Mouse (Mus musculus): ENCODE data around the gene Ube2d2b. TPM values are rescaled to one million over a fixed set of nuclear protein-coding genes. Genes with fewer than 3 reads are reported as not detected.

The Ube2d2b gene
- polyA plus RNA-seq, 1 experiment from 2014 or later = 0.95 TPM

DNA sequence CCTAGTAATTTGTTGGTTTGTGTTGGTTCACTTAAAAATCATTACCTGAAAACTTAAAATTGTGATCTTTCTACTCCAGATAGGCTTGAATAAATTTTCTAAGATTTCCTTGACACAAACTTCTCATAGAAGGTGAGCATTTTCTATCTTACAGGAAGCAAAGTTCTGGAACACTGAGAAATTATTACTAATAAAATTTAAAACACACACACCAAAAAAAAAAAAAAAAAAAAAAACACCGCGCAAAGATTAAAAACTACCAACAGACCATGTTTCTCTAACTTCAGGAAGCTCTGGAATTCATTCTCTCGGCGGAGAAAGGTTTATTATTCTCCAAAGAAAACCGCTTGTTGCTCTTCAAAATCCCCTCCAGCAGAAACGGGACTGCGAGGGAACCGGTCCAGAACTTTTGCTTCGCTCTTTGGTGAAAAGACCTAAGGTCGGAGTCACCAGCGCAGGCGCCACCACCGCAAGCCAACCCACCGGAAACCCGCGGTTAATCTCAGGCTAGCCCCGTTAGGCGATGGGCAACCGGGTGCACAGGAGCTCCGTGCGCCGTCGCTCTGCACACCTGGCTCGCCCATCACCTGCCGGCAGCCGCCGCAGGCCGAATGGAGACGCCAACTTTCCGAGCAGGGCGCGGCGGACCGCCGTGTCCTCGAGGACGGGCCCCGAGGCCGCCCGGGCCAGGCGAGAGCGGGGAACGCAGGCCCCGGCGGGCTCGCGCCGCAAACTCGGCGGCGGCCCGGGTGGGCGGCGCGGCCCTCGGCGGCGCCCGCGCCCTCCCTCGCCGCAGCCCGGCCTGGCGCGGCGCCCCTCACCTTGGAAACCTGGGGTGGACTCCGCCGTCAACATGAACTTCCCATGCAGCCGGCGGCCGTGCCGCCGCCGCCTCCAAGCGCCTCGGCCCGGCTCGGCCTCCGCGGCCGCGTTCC is 38.3 kb downstream of the Ube2d2b start:
- H3K9me3 ChIP-seq (ENCODE audit: control insufficient read depth, low read length) = no peaks in the 10 kb centered on the region
- H3K4me2 ChIP-seq (replicated peaks; ENCODE audit: low read depth, low read length) = peak overlapping the region; percentile 47
- peak overlapping the region; percentile 90 for H3K9ac ChIP-seq (ENCODE audit: low read depth, low read length)
- no peaks in the 10 kb centered on the region for H3K27me3 ChIP-seq (ENCODE audit: control insufficient read depth, insufficient read depth, low read length)
- H3K4me3 ChIP-seq (ENCODE audit: low read length) = peak overlapping the region; percentile 82
- WGBS = under 1% methylated on average over 66 of the region's 82 CpGs
- peaks cover 21% of the 10 kb centered on the region for H3K4me1 ChIP-seq (ENCODE audit: control insufficient read depth, insufficient read depth, low read length)
- no peaks in the 10 kb centered on the region for H3K36me3 ChIP-seq (ENCODE audit: control insufficient read depth, insufficient read depth, low read length)
- ATAC-seq (ENCODE audit: low FRiP score, low TSS enrichment) = peak; percentile 75
- H3K27ac ChIP-seq (ENCODE audit: low read depth, low read length) = peak overlapping the region; percentile 96

DNA sequence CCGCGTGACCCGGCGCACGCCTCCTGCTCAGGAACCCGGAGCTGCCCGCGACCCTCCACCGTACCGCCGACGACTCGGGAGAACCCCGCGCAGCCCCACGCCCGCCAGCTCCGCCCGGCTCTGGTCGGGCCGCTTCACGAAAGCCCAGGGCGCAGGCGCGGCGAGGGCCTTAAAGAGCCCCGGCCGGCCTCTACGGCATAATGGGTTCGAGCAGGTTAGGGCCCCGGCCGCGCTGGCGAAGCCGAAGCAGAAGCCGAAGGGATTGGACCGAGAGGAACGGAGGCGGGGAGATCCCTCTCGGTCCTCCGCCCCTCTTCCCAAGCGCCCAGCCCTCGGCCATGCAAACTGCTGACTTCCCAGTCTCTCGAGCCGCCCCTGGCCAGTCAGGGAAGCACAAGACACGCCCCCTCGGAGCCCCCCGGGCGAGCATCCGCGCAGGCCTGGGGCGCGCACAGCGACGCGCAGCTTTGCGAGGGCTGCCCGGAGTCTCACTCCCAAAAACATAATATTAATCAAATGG is 39.1 kb downstream of the Ube2d2b start:
- H3K4me1 ChIP-seq (ENCODE audit: control insufficient read depth, insufficient read depth, low read length) = peaks cover 21% of the 10 kb centered on the region
- H3K4me2 ChIP-seq (replicated peaks; ENCODE audit: low read depth, low read length) = peak overlapping the region; percentile 47
- under 1% methylated on average over 57 of the region's 58 CpGs for WGBS
- no peaks in the 10 kb centered on the region for H3K9me3 ChIP-seq (ENCODE audit: control insufficient read depth, low read length)
- peak overlapping the region; percentile 82 for H3K4me3 ChIP-seq (ENCODE audit: low read length)
- no peaks in the 10 kb centered on the region for H3K27me3 ChIP-seq (ENCODE audit: control insufficient read depth, insufficient read depth, low read length)
- ATAC-seq (ENCODE audit: low FRiP score, low TSS enrichment) = peak; percentile 99
- H3K36me3 ChIP-seq (ENCODE audit: control insufficient read depth, insufficient read depth, low read length) = no peaks in the 10 kb centered on the region
- peak overlapping the region; percentile 90 for H3K9ac ChIP-seq (ENCODE audit: low read depth, low read length)
- H3K27ac ChIP-seq (ENCODE audit: low read depth, low read length) = peak overlapping the region; percentile 96

DNA sequence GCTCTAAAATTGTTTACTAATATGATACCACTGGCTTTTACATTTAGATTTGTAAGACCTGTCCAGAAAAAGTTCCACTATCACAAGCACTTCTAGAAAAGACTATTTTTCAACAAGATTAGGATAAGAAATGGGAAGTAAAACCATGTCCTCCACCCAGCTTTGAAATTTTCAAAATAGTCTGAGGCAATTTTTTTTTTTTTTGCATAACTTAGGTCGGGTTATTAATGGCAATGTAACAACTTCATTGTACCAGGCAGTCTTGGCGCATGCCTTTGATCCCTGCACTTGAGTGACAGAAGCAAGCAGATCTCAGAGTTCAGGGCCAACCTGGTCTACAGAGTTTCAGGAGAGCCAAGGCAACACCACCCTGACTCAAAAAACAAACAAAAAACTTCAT is 39.8 kb downstream of the Ube2d2b start:
- Histone ChIP-seq H3K36me3 (ENCODE audit: control insufficient read depth, insufficient read depth, low read length) (no peaks in the 10 kb centered on the region), H3K27me3 (ENCODE audit: control insufficient read depth, insufficient read depth, low read length) (no peaks in the 10 kb centered on the region), H3K9ac (ENCODE audit: low read depth, low read length) (no peak overlapping the region), H3K4me3 (ENCODE audit: low read length) (no peak overlapping the region), H3K4me1 (ENCODE audit: control insufficient read depth, insufficient read depth, low read length) (peaks cover 17% of the 10 kb centered on the region), H3K9me3 (ENCODE audit: control insufficient read depth, low read length) (no peaks in the 10 kb centered on the region), H3K4me2 (replicated peaks; ENCODE audit: low read depth, low read length) (peak overlapping the region; percentile 47), H3K27ac (ENCODE audit: low read depth, low read length) (no peak overlapping the region)
- WGBS = 50% methylated on average over 2 of the region's 2 CpGs
- ATAC-seq (ENCODE audit: low FRiP score, low TSS enrichment) = no peak

DNA sequence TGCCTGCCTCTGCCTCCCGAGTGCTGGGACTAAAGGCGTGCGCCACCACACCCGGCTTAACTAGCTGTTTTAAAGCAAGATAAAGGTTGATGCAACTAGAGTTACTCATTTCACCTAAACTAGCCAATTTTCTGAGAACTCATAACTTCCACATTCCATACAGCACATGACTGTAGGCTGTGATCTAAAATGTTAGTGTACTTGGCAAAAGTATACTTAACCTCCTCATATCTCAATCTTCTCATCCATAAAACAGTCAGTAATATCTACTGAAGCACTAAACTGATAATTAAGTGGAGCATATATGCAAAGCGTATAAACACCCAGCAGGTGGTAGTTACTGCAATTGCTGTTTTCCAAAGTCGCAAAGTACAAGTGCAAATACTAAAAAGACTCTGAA is 43.4 kb downstream of the Ube2d2b start:
- ATAC-seq (ENCODE audit: low FRiP score, low TSS enrichment) = no peak
- Histone ChIP-seq H3K9me3 (ENCODE audit: control insufficient read depth, low read length) (no peaks in the 10 kb centered on the region), H3K4me3 (ENCODE audit: low read length) (no peak overlapping the region), H3K9ac (ENCODE audit: low read depth, low read length) (no peak overlapping the region), H3K36me3 (ENCODE audit: control insufficient read depth, insufficient read depth, low read length) (no peaks in the 10 kb centered on the region), H3K4me2 (replicated peaks; ENCODE audit: low read depth, low read length) (no peak overlapping the region), H3K4me1 (ENCODE audit: control insufficient read depth, insufficient read depth, low read length) (no peaks in the 10 kb centered on the region), H3K27ac (ENCODE audit: low read depth, low read length) (no peak overlapping the region), H3K27me3 (ENCODE audit: control insufficient read depth, insufficient read depth, low read length) (no peaks in the 10 kb centered on the region)
- 92% methylated on average over 6 of the region's 6 CpGs for WGBS

DNA sequence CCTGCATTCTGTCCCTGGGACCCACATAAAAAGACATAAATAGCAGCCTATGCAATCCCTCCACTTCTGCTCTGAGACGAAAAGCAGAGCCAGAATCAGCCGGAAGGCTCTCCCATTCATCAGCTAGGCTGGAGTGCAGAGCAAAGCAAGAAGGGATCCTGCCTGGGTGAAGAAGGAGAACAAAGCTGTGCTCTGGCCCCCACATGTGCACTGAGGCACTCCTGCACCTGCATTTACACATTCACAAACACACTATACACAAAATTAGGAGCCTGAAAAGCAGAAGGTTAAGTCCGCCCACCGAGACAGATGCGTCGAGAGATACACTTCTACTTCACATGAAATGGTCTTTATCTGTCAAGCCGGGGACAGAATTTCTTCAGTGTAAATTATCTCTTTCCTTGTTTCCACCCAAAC is 44.0 kb downstream of the Ube2d2b start:
- H3K4me3 ChIP-seq (ENCODE audit: low read length) = no peak overlapping the region
- no peak for ATAC-seq (ENCODE audit: low FRiP score, low TSS enrichment)
- H3K4me1 ChIP-seq (ENCODE audit: control insufficient read depth, insufficient read depth, low read length) = no peaks in the 10 kb centered on the region
- no peaks in the 10 kb centered on the region for H3K9me3 ChIP-seq (ENCODE audit: control insufficient read depth, low read length)
- no peak overlapping the region for H3K4me2 ChIP-seq (replicated peaks; ENCODE audit: low read depth, low read length)
- no peaks in the 10 kb centered on the region for H3K27me3 ChIP-seq (ENCODE audit: control insufficient read depth, insufficient read depth, low read length)
- 76% methylated on average over 7 of the region's 7 CpGs for WGBS
- no peaks in the 10 kb centered on the region for H3K36me3 ChIP-seq (ENCODE audit: control insufficient read depth, insufficient read depth, low read length)
- H3K9ac ChIP-seq (ENCODE audit: low read depth, low read length) = no peak overlapping the region
- no peak overlapping the region for H3K27ac ChIP-seq (ENCODE audit: low read depth, low read length)

DNA sequence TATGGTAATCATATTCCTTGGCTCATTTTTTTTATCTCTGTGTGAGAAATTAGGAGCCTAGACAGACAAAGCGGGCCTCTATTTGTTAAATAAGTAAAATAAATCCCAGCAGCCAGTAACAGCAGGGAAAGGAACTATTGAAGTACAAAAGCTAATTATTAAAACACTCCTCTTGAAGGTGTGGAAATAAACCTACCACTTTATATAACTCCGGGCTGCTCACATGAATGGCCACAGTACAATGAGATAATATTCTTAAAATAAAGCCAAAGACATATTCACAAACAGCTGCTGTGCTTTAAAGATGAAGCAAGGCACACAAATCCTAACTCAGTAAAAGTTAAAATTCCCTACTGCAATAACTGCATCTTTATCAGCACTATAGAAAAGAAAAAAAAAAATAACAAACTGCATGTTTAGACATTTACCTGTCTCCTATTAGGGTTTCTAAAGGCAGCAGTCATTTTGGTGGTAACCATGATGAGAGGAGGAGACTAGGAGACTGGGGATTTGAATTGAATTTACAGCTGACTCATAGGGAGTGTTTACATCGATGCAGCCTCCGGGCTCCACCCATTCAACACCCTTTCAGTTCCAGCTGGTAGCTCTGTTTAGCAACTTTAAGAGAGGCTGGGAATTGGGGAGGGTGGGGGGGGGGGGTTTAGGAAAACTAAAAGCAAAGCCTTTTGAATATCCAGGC is 44.8 kb downstream of the Ube2d2b start, which contains the start of gene Evi5:
TSS of gene Evi5 (minus strand) at position 547 of the 700 bp plus-strand sequence.
- Histone ChIP-seq H3K27me3 (ENCODE audit: control insufficient read depth, insufficient read depth, low read length) (no peaks in the 10 kb centered on the region), H3K4me1 (ENCODE audit: control insufficient read depth, insufficient read depth, low read length) (no peaks in the 10 kb centered on the region), H3K4me2 (replicated peaks; ENCODE audit: low read depth, low read length) (no peak within 1 kb of the TSS), H3K9me3 (ENCODE audit: control insufficient read depth, low read length) (no peaks in the 10 kb centered on the region), H3K9ac (ENCODE audit: low read depth, low read length) (no peak within 1 kb of the TSS), H3K27ac (ENCODE audit: low read depth, low read length) (no peak within 1 kb of the TSS), H3K4me3 (ENCODE audit: low read length) (no peak within 1 kb of the TSS), H3K36me3 (ENCODE audit: control insufficient read depth, insufficient read depth, low read length) (no peaks in the 10 kb centered on the region)
- 45% methylated on average over 4 of the region's 4 CpGs for WGBS
- no peak for ATAC-seq (ENCODE audit: low FRiP score, low TSS enrichment)

DNA sequence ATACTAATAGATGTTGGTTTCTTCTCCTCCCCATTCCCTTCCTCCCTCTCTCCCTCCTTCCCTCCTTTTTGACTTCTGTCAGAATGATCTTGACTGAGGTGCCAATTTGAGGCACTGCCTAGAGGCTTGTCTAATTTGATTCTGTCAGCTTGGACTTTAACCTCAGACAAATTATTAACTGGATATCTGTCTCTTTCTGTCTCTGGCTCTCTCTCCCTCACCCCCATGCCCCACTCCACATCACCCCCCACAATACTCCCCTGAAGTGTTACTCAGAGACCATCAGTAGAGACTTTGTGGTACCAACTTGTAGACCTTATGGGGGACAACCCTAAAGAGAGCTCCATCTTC is 45.3 kb downstream of the Ube2d2b start:
- no peaks in the 10 kb centered on the region for H3K9me3 ChIP-seq (ENCODE audit: control insufficient read depth, low read length)
- H3K4me1 ChIP-seq (ENCODE audit: control insufficient read depth, insufficient read depth, low read length) = no peaks in the 10 kb centered on the region
- no peak overlapping the region for H3K9ac ChIP-seq (ENCODE audit: low read depth, low read length)
- H3K27me3 ChIP-seq (ENCODE audit: control insufficient read depth, insufficient read depth, low read length) = no peaks in the 10 kb centered on the region
- H3K4me2 ChIP-seq (replicated peaks; ENCODE audit: low read depth, low read length) = no peak overlapping the region
- H3K4me3 ChIP-seq (ENCODE audit: low read length) = no peak overlapping the region
- no peak for ATAC-seq (ENCODE audit: low FRiP score, low TSS enrichment)
- H3K27ac ChIP-seq (ENCODE audit: low read depth, low read length) = no peak overlapping the region
- H3K36me3 ChIP-seq (ENCODE audit: control insufficient read depth, insufficient read depth, low read length) = no peaks in the 10 kb centered on the region

DNA sequence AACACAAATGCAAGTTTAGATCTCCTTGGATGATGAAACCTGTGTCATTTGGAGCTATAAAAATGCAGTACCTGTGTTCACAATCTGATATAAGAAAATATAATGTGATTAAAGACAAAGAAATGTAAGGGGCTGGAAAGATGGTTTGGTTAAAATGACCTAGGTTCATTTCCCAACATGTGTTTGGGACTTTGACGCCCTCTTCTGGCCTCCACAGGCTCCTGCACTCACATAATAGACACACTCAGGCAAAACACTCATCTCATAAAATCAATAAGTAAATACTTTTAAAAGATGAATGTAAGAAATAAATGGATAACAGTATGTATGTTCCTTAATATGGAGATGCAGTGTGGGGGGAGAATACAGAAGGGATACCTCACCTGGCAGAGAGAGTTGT is 47.2 kb downstream of the Ube2d2b start:
- no peak for ATAC-seq (ENCODE audit: low FRiP score, low TSS enrichment)
- no peak overlapping the region for H3K9ac ChIP-seq (ENCODE audit: low read depth, low read length)
- H3K9me3 ChIP-seq (ENCODE audit: control insufficient read depth, low read length) = no peaks in the 10 kb centered on the region
- 75% methylated on average over 1 of the region's 1 CpGs for WGBS
- H3K36me3 ChIP-seq (ENCODE audit: control insufficient read depth, insufficient read depth, low read length) = no peaks in the 10 kb centered on the region
- no peak overlapping the region for H3K4me3 ChIP-seq (ENCODE audit: low read length)
- H3K27ac ChIP-seq (ENCODE audit: low read depth, low read length) = no peak overlapping the region
- no peaks in the 10 kb centered on the region for H3K4me1 ChIP-seq (ENCODE audit: control insufficient read depth, insufficient read depth, low read length)
- no peak overlapping the region for H3K4me2 ChIP-seq (replicated peaks; ENCODE audit: low read depth, low read length)
- H3K27me3 ChIP-seq (ENCODE audit: control insufficient read depth, insufficient read depth, low read length) = no peaks in the 10 kb centered on the region

DNA sequence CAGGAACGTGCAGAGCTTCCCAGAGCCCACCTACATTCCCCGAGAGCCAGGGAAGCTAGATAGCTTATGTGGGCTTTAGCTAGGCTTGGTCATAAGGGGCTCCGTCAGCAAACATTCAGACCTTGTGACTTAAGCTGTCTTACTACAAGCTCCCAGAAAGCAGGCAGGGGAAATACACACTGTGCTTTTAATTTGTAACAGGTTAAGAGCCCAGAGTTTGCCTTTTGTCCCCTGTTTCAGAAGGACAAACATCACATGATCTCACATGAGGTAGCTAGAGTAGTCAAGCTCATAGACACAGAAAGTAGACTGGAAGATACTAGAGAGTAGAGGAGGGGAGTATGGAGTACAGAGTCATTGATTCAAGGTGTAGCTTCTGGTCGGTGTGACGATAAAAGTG is 50.8 kb downstream of the Ube2d2b start:
- Histone ChIP-seq H3K9me3 (ENCODE audit: control insufficient read depth, low read length) (no peaks in the 10 kb centered on the region), H3K9ac (ENCODE audit: low read depth, low read length) (no peak overlapping the region), H3K27ac (ENCODE audit: low read depth, low read length) (no peak overlapping the region), H3K36me3 (ENCODE audit: control insufficient read depth, insufficient read depth, low read length) (no peaks in the 10 kb centered on the region), H3K4me3 (ENCODE audit: low read length) (no peak overlapping the region), H3K27me3 (ENCODE audit: control insufficient read depth, insufficient read depth, low read length) (no peaks in the 10 kb centered on the region), H3K4me2 (replicated peaks; ENCODE audit: low read depth, low read length) (no peak overlapping the region), H3K4me1 (ENCODE audit: control insufficient read depth, insufficient read depth, low read length) (no peaks in the 10 kb centered on the region)
- WGBS = 84% methylated on average over 5 of the region's 5 CpGs
- ATAC-seq (ENCODE audit: low FRiP score, low TSS enrichment) = no peak
